Mouse (Mus musculus) testis, adult 2 months (tissue): ENCODE data around the gene Macf1. TPM values are rescaled to one million over a fixed set of nuclear protein-coding genes. Genes with fewer than 3 reads are reported as not detected.

Experiments used
- H3K27ac ChIP-seq: fragments of 200-500 bp; 2 replicates; pipeline ENCODE4 v1.5.1; 2012; ENCODE audit warnings: low read depth, low read length; ENCODE audit not compliant: control insufficient read depth, insufficient read depth
- H3K27me3 ChIP-seq: fragments of 200-500 bp; 2 replicates; pipeline ENCODE4 v1.6.1; 2012; ENCODE audit warnings: mild to moderate bottlenecking, low read length, moderate library complexity; ENCODE audit not compliant: control insufficient read depth, insufficient read depth
- H3K36me3 ChIP-seq: fragments of 200-500 bp; 2 replicates; pipeline ENCODE4 v1.6.1; 2012; ENCODE audit warnings: mild to moderate bottlenecking, low read length; ENCODE audit not compliant: control insufficient read depth, insufficient read depth
- H3K4me1 ChIP-seq: fragments of 200-500 bp; 2 replicates; pipeline ENCODE4 v1.6.1; 2012; ENCODE audit warnings: low read length; ENCODE audit not compliant: control insufficient read depth, insufficient read depth
- H3K4me3 ChIP-seq: fragments of 200-500 bp; 2 replicates; pipeline ENCODE4 v1.5.1; 2012; ENCODE audit warnings: low read depth, mild to moderate bottlenecking, low read length, moderate library complexity, mixed read lengths; ENCODE audit not compliant: control insufficient read depth
- CTCF ChIP-seq: fragments of 200-500 bp; IDR thresholded peaks from 2 replicates; pipeline ENCODE4 v1.5.1; 2012; ENCODE audit warnings: low read depth, mild to moderate bottlenecking, inconsistent platforms, low read length, moderate library complexity; ENCODE audit not compliant: control insufficient read depth, insufficient read depth, insufficient replicate concordance
- POLR2A ChIP-seq: fragments of 200-500 bp; IDR thresholded peaks from 2 replicates; pipeline ENCODE4 v1.6.1; 2012; ENCODE audit warnings: low read depth, mild to moderate bottlenecking, inconsistent platforms, low read length, moderate library complexity; ENCODE audit not compliant: control insufficient read depth
- polyA plus RNA-seq: library from polyadenylated mRNA; depleted of rRNA; stranded (reverse); fragments of >200 nt; gene quantifications from 2 replicates; pipeline ENCODE4 v1.2.3, GENCODE M21; 2012

The Macf1 gene
- polyA plus RNA-seq, 1 experiment, result 24.4 TPM

DNA sequence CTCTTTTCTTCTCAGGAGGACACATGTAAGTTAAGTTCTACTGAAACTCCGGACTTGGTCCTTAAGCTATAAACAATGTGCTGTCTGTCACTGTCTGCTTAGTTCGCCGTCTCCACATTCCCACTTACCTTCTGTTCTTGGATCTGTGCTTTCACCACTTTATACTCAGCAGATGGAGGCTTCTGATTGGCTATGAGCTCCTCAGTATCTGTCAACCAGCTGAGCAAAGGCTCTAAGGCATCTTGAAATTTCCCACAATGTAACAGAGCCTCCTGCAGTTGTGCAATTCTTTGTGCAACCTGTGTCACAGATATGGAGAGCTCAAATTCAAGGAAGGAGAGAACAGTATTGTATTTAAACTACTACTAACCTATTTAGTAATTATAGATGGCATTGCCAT lies 282.9 kb downstream of the Macf1 start:
- Histone ChIP-seq H3K36me3 (no peaks in the 10 kb centered on the region), H3K27ac (no peak overlapping the region), H3K4me1 (no peaks in the 10 kb centered on the region), H3K4me3 (no peak overlapping the region), H3K27me3 (no peaks in the 10 kb centered on the region)
- TF ChIP-seq CTCF (no peak), POLR2A (no peak)

DNA sequence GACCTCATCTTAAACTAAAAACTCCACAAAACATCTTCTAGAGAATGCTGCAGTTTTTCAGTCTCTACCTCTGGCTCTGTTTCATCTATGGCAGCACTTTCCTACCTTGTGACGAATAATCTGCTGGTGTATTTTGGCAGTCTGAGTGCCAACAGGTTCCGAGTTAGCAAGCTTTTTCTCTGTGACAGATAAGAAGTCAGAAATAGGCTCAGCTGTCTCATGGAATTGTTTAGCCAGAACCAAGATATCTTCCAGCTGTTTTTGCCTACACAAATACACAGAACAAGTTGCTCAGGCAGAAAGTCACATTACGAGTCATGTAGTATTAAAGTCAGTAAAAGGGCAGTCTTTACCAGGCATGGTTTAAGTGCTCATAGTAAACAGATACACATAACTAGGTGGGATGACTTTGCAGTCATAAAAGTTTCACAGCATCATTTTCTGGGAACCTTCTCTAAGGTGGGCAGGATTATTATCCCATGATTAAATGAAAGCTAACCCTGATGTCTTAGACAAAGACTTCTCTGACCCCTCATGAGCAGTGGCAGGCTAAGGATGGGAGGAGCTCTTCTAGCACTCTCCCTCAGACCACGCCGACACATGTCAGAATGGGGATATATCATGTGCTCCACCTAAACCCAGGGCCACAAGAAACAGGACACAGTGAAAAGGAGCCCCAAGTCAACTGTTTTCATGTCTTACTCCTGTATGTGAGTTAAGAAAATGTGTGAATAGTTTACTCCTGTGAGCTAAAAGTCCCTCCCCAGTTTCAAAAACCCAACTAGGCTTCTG lies 286.3 kb downstream of the Macf1 start:
- Histone ChIP-seq H3K27me3 (no peaks in the 10 kb centered on the region), H3K27ac (no peak overlapping the region), H3K36me3 (no peaks in the 10 kb centered on the region), H3K4me3 (no peak overlapping the region), H3K4me1 (no peaks in the 10 kb centered on the region)
- TF ChIP-seq POLR2A (no peak), CTCF (no peak)

DNA sequence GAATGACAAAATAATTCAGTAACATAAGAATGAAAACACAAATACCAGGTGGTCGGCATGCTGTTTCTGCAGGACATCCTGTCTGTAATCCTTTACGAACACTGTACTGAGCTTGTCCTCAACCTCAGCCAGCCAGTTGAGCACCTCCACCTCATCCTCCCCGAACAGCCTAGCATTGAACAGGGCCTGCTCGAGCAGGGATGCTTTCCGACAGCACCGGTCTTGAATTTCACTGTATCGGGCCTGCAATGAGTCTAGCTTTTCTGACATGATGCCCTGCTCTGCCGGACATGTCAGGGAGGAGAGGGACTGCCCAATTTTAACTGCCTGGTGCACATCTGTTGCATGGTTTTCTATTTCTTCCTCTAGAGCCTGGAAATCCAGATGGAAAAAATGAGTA lies 287.1 kb downstream of the Macf1 start:
- Histone ChIP-seq H3K36me3 (no peaks in the 10 kb centered on the region), H3K27me3 (no peaks in the 10 kb centered on the region), H3K4me1 (no peaks in the 10 kb centered on the region), H3K27ac (no peak overlapping the region), H3K4me3 (no peak overlapping the region)
- TF ChIP-seq CTCF (no peak), POLR2A (no peak)

DNA sequence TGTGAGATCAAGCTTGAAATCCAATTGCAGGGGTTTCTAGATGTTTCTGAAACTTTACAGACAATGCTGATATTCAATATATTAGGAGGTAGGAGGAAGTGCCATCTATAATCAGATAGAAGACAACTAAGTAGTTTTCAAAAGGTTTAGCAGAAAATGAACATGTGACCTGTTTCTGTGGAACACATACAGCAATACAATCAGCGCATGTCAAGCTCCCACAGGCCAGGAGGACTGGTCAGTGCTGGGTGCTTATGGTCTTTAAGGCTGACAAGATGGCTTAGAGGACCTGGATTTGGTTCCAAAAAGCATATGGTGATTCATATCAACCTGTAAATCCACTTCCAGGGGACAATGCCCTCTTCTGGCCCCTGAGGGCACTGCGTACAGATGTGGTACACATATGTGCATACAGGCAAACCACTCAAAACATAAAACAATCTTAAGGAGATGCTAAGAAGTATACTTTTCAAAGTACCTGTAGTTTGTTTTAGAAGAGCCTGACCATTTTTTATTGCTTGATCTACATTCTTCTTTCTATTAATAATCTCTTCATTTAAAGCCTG lies 288.6 kb downstream of the Macf1 start:
- Histone ChIP-seq H3K27me3 (no peaks in the 10 kb centered on the region), H3K36me3 (no peaks in the 10 kb centered on the region; the same call in 1 of the 2 replicates), H3K27ac (no peak overlapping the region), H3K4me3 (no peak overlapping the region), H3K4me1 (no peaks in the 10 kb centered on the region)
- no peak for TF ChIP-seq CTCF
- TF ChIP-seq POLR2A, result no peak

DNA sequence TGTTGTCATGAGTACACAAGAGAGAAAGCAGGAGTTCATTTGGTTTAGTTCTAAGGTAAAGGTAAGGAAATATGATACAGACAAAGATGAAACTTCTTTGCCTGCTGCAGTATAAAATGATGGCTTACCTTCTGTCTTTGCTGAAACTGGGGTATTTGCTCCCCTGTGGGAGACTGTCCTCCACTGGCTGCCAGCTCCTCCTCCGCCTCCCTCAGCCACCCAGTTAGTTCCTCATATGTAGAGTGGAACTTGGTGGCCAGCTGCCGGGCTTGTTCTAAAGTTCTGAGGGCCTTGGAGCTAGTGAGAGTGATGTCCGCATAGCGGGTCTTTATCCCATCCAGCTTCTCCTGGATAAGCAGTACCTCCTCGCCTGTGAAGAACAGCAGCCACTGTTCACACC lies 289.3 kb downstream of the Macf1 start:
- Histone ChIP-seq H3K27ac (no peak overlapping the region), H3K4me1 (no peaks in the 10 kb centered on the region), H3K27me3 (no peaks in the 10 kb centered on the region), H3K4me3 (no peak overlapping the region), H3K36me3 (no peaks in the 10 kb centered on the region; the same call in 1 of the 2 replicates)
- TF ChIP-seq CTCF (no peak), POLR2A (no peak)

DNA sequence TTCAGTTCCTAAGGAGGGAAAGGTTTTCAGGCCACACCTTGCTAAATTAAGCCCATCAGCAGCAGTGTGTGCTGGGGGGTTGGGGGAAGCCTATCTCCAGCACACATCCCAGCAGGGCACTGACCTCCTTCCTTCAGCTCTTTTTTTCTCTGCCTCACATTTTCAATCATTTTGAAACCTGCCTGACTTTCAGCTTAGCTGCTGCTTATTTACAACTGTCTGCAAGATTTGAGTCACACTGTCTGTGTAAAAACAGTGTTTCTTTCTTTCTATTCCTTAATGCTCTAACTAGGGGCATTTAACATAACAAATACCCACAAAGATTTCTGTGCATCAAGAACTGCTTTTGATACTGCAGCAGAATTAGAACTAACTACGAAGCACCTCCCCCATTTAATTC lies 289.9 kb downstream of the Macf1 start:
- Histone ChIP-seq H3K27ac (no peak overlapping the region), H3K36me3 (no peaks in the 10 kb centered on the region; the same call in 1 of the 2 replicates), H3K4me1 (no peaks in the 10 kb centered on the region), H3K27me3 (no peaks in the 10 kb centered on the region), H3K4me3 (no peak overlapping the region)
- TF ChIP-seq CTCF (no peak), POLR2A (no peak)

DNA sequence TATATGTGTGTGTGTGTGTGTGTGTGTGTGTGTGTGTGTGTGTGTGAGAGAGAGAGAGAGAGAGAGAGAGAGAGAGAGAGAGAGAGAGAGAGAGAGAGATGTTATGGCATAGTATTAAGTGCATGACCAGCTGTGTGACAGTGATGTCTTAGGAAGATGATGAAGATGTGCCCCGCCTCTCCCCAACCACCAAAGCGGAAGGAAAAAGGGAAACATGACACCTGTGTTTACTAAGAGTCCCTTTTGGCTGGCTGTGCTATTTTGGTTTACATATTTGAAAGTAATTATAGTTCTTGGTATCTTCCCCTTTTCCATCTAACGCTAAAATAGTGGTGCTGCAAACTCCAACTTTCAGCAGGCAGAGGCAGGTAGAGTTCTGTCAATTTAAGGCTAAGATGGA lies 291.2 kb downstream of the Macf1 start:
- Histone ChIP-seq H3K4me3 (no peak overlapping the region), H3K4me1 (no peaks in the 10 kb centered on the region), H3K27me3 (no peaks in the 10 kb centered on the region), H3K27ac (no peak overlapping the region), H3K36me3 (no peaks in the 10 kb centered on the region; the same call in 1 of the 2 replicates)
- no peak for TF ChIP-seq POLR2A
- no peak for TF ChIP-seq CTCF

DNA sequence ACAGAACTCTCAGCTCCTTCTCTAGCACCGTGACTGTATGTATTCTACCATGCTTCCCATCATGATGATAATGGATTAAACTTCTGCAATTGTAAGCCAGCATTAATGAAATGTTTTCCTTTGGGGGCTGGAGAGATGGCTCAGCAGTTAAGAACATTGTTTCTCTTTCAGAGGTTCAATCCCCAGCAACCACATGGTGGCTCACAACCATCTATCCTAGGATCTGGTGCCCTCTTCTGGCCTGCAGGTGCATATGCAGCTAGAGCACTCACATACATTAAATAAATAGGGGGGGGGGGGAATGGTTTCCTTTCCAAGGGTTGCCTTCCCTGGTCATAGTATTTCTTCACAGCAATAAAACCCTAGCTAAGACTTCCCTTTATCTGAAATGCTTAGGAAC lies 292.0 kb downstream of the Macf1 start:
- TF ChIP-seq CTCF (peak; percentile 44; the same call in 1 of the 2 replicates), POLR2A (no peak)
- Histone ChIP-seq H3K36me3 (no peaks in the 10 kb centered on the region; the same call in 1 of the 2 replicates), H3K4me1 (no peaks in the 10 kb centered on the region), H3K27ac (no peak overlapping the region), H3K27me3 (no peaks in the 10 kb centered on the region), H3K4me3 (no peak overlapping the region)
